Mouse (Mus musculus) forebrain, embryonic 15.5 days (tissue): ENCODE measurements around the gene Tmem138. TPM values are rescaled to one million over a fixed set of nuclear protein-coding genes. Genes with fewer than 3 reads are reported as not detected.

Source experiments
- ATAC-seq: fragments of 200-750 bp; cut with Nextera tagmentation; replicated peaks from 2 replicates; pipeline ENCODE4 v1.8.0; 2017; ENCODE audit warnings: mild to moderate bottlenecking, moderate TSS enrichment, moderate library complexity
- H3K27ac ChIP-seq: fragments of 300-500 bp; sonication (generic); replicated peaks from 2 replicates; pipeline ENCODE4 v1.5.1; 2015; ENCODE audit warnings: mild to moderate bottlenecking, inconsistent platforms
- H3K27me3 ChIP-seq: fragments of 300-500 bp; sonication (generic); 2 replicates; pipeline ENCODE4 v1.6.1; 2015; ENCODE audit warnings: inconsistent platforms
- H3K36me3 ChIP-seq: fragments of 300-500 bp; sonication (generic); 2 replicates; pipeline ENCODE4 v1.6.1; 2015; ENCODE audit warnings: mild to moderate bottlenecking, inconsistent platforms
- H3K4me1 ChIP-seq: fragments of 300-500 bp; sonication (generic); 2 replicates; pipeline ENCODE4 v1.6.1; 2015; ENCODE audit warnings: inconsistent platforms
- H3K4me2 ChIP-seq: fragments of 300-500 bp; sonication (generic); replicated peaks from 2 replicates; pipeline ENCODE4 v1.6.1; 2015; ENCODE audit warnings: mild to moderate bottlenecking, inconsistent platforms
- H3K4me3 ChIP-seq: fragments of 300-500 bp; sonication (generic); 2 replicates; pipeline ENCODE4 v1.5.1; 2015; ENCODE audit warnings: mild to moderate bottlenecking, inconsistent platforms
- H3K9ac ChIP-seq: fragments of 300-500 bp; sonication (generic); replicated peaks from 2 replicates; pipeline ENCODE4 v1.6.1; 2015; ENCODE audit warnings: mild to moderate bottlenecking, inconsistent platforms
- H3K9me3 ChIP-seq: fragments of 300-500 bp; sonication (generic); 2 replicates; pipeline ENCODE4 v1.6.1; 2016; ENCODE audit warnings: inconsistent platforms
- WGBS: fragments of 180-500 bp; shearing (Covaris S2); methylation state at CpG from one replicate; pipeline ENCODE4 v1.1.7; 2015; ENCODE audit warnings: mixed read lengths; 5-methylcytosine and 5-hydroxymethylcytosine counted together
- polyA plus RNA-seq: library from polyadenylated mRNA; unstranded; fragments of >200 nt; fragmentation: Nextera tagmentation; extraction: Ambion mirVana; gene quantifications from 2 replicates; pipeline ENCODE4 v1.2.1, GENCODE M21; 2015

The Tmem138 gene
- polyA plus RNA-seq, 1 experiment from 2014 or later: 40.5 TPM

GRCm38 (mm10) chr19:10524784-10525105 lies 52.4 kb downstream of the Tmem138 start:
- no peaks in the 10 kb centered on the region for H3K9me3 ChIP-seq
- H3K4me2 ChIP-seq: peak overlapping the region; percentile 70
- ATAC-seq: no peak
- peaks cover 6% of the 10 kb centered on the region for H3K36me3 ChIP-seq
- peak overlapping the region; percentile 94 for H3K27ac ChIP-seq
- peaks cover 37% of the 10 kb centered on the region for H3K4me1 ChIP-seq
- WGBS: 2% methylated on average over 19 of the region's 19 CpGs
- no peaks in the 10 kb centered on the region for H3K27me3 ChIP-seq
- H3K9ac ChIP-seq: peak overlapping the region; percentile 96
- peak overlapping the region; percentile 83 for H3K4me3 ChIP-seq

GRCm38 (mm10) chr19:10523483-10524080 lies 53.6 kb downstream of the Tmem138 start:
- no peak for ATAC-seq
- Histone ChIP-seq H3K4me3 (no peak overlapping the region), H3K9me3 (no peaks in the 10 kb centered on the region), H3K4me1 (peaks cover 37% of the 10 kb centered on the region), H3K36me3 (peaks cover 6% of the 10 kb centered on the region), H3K27ac (no peak overlapping the region), H3K4me2 (peak overlapping the region; percentile 70), H3K27me3 (no peaks in the 10 kb centered on the region), H3K9ac (no peak overlapping the region)
- whole genome bisulfite sequencing: 87% methylated on average over 5 of the region's 5 CpGs

GRCm38 (mm10) chr19:10521926-10522325 lies 55.2 kb downstream of the Tmem138 start:
- no peaks in the 10 kb centered on the region for H3K9me3 ChIP-seq
- no peak overlapping the region for H3K27ac ChIP-seq
- no peak overlapping the region for H3K4me2 ChIP-seq
- no peaks in the 10 kb centered on the region for H3K27me3 ChIP-seq
- peaks cover 3% of the 10 kb centered on the region; the same call in 1 of the 2 replicates for H3K36me3 ChIP-seq
- H3K4me3 ChIP-seq: no peak overlapping the region
- H3K9ac ChIP-seq: no peak overlapping the region
- WGBS: 94% methylated on average over 1 of the region's 1 CpGs
- H3K4me1 ChIP-seq: peaks cover 24% of the 10 kb centered on the region
- no peak for ATAC-seq

Other genes starting within 250 kb of the Tmem138 start
- gene Syt7, start 188.3 kb downstream of the Tmem138 start, polyA plus RNA-seq: 8.9 and 10.3 TPM in 2 replicates
- gene Lrrc10b, start 119.9 kb downstream of the Tmem138 start, polyA plus RNA-seq: 0.40 and 1.1 TPM in 2 replicates
- 1.5 and 3.0 TPM in 2 replicates for gene Ppp1r32, start 94.4 kb downstream of the Tmem138 start, polyA plus RNA-seq
- 51.6 and 52.6 TPM in 2 replicates for gene Cpsf7, start 52.1 kb downstream of the Tmem138 start, polyA plus RNA-seq
- 62.7 and 63.1 TPM in 2 replicates for gene Sdhaf2, start 51.2 kb downstream of the Tmem138 start, polyA plus RNA-seq
- gene Tmem216, start 21.1 kb downstream of the Tmem138 start, polyA plus RNA-seq: 43.3 and 47.8 TPM in 2 replicates
- 18.8 and 21.3 TPM in 2 replicates for gene Cyb561a3, start 190 bp downstream of the Tmem138 start, polyA plus RNA-seq
- 264 and 270 TPM in 2 replicates for gene Ddb1, start 28.0 kb upstream of the Tmem138 start, polyA plus RNA-seq
- gene Tkfc, start 28.3 kb upstream of the Tmem138 start, polyA plus RNA-seq: 23.8 and 24.0 TPM in 2 replicates
- gene Vwce, start 56.9 kb upstream of the Tmem138 start, polyA plus RNA-seq: 0.38 and 0.39 TPM in 2 replicates
- not detected in 2 replicates for gene Pga5, start 100.7 kb upstream of the Tmem138 start, polyA plus RNA-seq
- gene Vps37c, start 111.4 kb upstream of the Tmem138 start, polyA plus RNA-seq: 39.3 and 41.1 TPM in 2 replicates
- 0.22 and 0.26 TPM in 2 replicates for gene Cd5, start 161.6 kb upstream of the Tmem138 start, polyA plus RNA-seq